Comparison of ENCODE assay signal across 24 mouse cellular contexts in the genomic region with DNA sequence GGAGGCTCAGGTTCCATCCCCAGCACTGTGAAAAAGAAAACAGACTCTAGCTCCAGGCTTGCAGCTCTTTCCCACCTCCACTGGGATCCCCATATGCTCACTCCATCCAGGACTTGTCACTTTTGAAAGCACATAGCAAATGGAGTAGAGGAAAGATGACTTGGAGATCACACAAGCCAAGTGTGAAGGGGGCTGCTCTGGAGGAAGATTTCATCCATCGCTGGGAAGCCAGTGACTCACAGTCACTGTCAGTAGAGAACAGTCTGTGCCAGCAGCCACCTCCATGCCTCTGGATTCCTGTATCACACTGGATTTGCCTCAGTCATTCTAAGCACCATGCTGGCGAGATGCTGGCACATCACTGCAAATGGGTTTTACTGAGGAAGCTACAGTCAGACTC. TPM values are rescaled to one million over a fixed set of nuclear protein-coding genes. Genes with fewer than 3 reads are reported as not detected.
DNase-seq lines count a peak whose midpoint lies in the region; ATAC-seq lines count a peak whose summit lies in the region.
"Had no signal": no experiment of that assay in that cellular context is flagged by ENCODE, and none has a peak within 500 bp of the region (broad histone marks: within the 10 kb centered on the region; RNA-seq: fewer than 3 reads in every experiment).

No protein-coding gene starts in this region.

- H3K4me3 ChIP-seq in heart, embryonic 11.5 days (ENCODE audit: low read depth, low read length): no peak overlapping the region
- H3K4me3 ChIP-seq in hindbrain, embryonic 13.5 days: no peak overlapping the region
- H3K4me3 ChIP-seq: embryonic facial prominence, embryonic 12.5 days; heart, adult 2 months; hindbrain, embryonic 12.5 days; limb, embryonic 12.5 days had no signal

- DNase-seq in heart, adult 11 months: peak; percentile 56
- peak; percentile 50 to 59 for DNase-seq in right cerebral cortex, adult 2 months (ENCODE audit: low spot score in 2 of 2)
- DNase-seq in right cerebral cortex, postnatal 14 days: no peak
- DNase-seq in left cerebral cortex, adult 9 months (ENCODE audit: low spot score in 2 of 2): peak; percentile 23 to 49
- peak; percentile 82 for DNase-seq in telencephalon, adult 2 months (ENCODE audit: low read depth, low spot score)
- DNase-seq in embryo, embryonic 10 days (ENCODE audit: low spot score): no peak
- DNase-seq: adrenal gland, postnatal 25 days; cerebellum, postnatal 10 days; gastrocnemius, postnatal 25 days; heart, adult 2 months; kidney, adult 18-20 months; lung, adult 18-20 months; lung, postnatal 10 days; midbrain, embryonic 14.5 days had no signal

- no peaks in the 10 kb centered on the region for H3K4me1 ChIP-seq in heart, embryonic 11.5 days (ENCODE audit: control insufficient read depth, insufficient read depth, low read length)
- no peaks in the 10 kb centered on the region for H3K4me1 ChIP-seq in hindbrain, embryonic 13.5 days (replicated peaks)
- H3K4me1 ChIP-seq: embryonic facial prominence, embryonic 12.5 days; hindbrain, embryonic 12.5 days; limb, embryonic 12.5 days had no signal

- no peaks in the 10 kb centered on the region for H3K27me3 ChIP-seq in heart, embryonic 11.5 days (ENCODE audit: control insufficient read depth, insufficient read depth, low read length)
- no peaks in the 10 kb centered on the region for H3K27me3 ChIP-seq in hindbrain, embryonic 13.5 days
- H3K27me3 ChIP-seq: embryonic facial prominence, embryonic 12.5 days; hindbrain, embryonic 12.5 days; limb, embryonic 12.5 days had no signal

- H3K4me2 ChIP-seq in heart, embryonic 11.5 days: no peak overlapping the region
- H3K4me2 ChIP-seq in hindbrain, embryonic 13.5 days: no peak overlapping the region
- H3K4me2 ChIP-seq: embryonic facial prominence, embryonic 12.5 days; hindbrain, embryonic 12.5 days; limb, embryonic 12.5 days; liver, embryonic 11.5 days had no signal

- no peak for ATAC-seq in heart, embryonic 11.5 days (replicated peaks; ENCODE audit: insufficient number of reproducible peaks, low FRiP score, low TSS enrichment)
- ATAC-seq in hindbrain, embryonic 13.5 days (ENCODE audit: low FRiP score): no peak

- H3K9ac ChIP-seq in heart, embryonic 11.5 days (ENCODE audit: low read depth, low read length): no peak overlapping the region
- H3K9ac ChIP-seq in hindbrain, embryonic 13.5 days: no peak overlapping the region
- H3K9ac ChIP-seq: embryonic facial prominence, embryonic 12.5 days; hindbrain, embryonic 12.5 days; limb, embryonic 12.5 days had no signal

- H3K9me3 ChIP-seq in heart, embryonic 11.5 days (replicated peaks; ENCODE audit: control insufficient read depth, low read length): no peaks in the 10 kb centered on the region
- no peaks in the 10 kb centered on the region for H3K9me3 ChIP-seq in hindbrain, embryonic 13.5 days
- H3K9me3 ChIP-seq: embryonic facial prominence, embryonic 12.5 days; hindbrain, embryonic 12.5 days had no signal

- H3K36me3 ChIP-seq in heart, embryonic 11.5 days (ENCODE audit: control insufficient read depth, insufficient read depth, low read length): no peaks in the 10 kb centered on the region
- H3K36me3 ChIP-seq in hindbrain, embryonic 13.5 days: no peaks in the 10 kb centered on the region
- H3K36me3 ChIP-seq: embryonic facial prominence, embryonic 12.5 days; hindbrain, embryonic 12.5 days; limb, embryonic 12.5 days had no signal

- 76% methylated on average over 2 of the region's 2 CpGs for WGBS in heart, embryonic 11.5 days (ENCODE audit: insufficient replicate concordance)
- WGBS in hindbrain, embryonic 13.5 days: 84% methylated on average over 2 of the region's 2 CpGs

- H3K27ac ChIP-seq in heart, embryonic 11.5 days (ENCODE audit: low read depth, low read length): no peak overlapping the region
- H3K27ac ChIP-seq in hindbrain, embryonic 13.5 days: no peak overlapping the region
- H3K27ac ChIP-seq: embryonic facial prominence, embryonic 12.5 days; heart, adult 2 months; hindbrain, embryonic 12.5 days; limb, embryonic 12.5 days; stomach, postnatal 0 days had no signal

RNA-seq across cellular contexts. Expression of a gene that starts 11.1 kb away (rescaled TPM):
- polyA plus RNA-seq in heart, embryonic 11.5 days (2014; fragmentation: Nextera tagmentation; extraction: Ambion mirVana): 24.2 and 27.0 TPM in 2 replicates
- polyA plus RNA-seq in hindbrain, embryonic 13.5 days (2015; fragmentation: Nextera tagmentation; extraction: Ambion mirVana): 17.0 and 21.5 TPM in 2 replicates

RNA-seq across cellular contexts. Expression of a gene that starts 11.4 kb away (rescaled TPM):
- 0.21 and 0.37 TPM in 2 replicates for polyA plus RNA-seq in heart, embryonic 11.5 days (2014; fragmentation: Nextera tagmentation; extraction: Ambion mirVana)
- not detected in 2 replicates for polyA plus RNA-seq in hindbrain, embryonic 13.5 days (2015; fragmentation: Nextera tagmentation; extraction: Ambion mirVana)
- polyA plus RNA-seq: embryonic facial prominence, embryonic 12.5 days; heart, adult 2 months; kidney, embryonic 16.5 days; large intestine, adult 2 months; midbrain, embryonic 14.5 days; urinary bladder, adult 2 months had no signal

Comparison
In these comparisons a context has a peak if more than half of its experiments do, and no peak if none do; other contexts are left out.
1. DNase-seq: peak in heart, adult 11 months (single experiment), right cerebral cortex, adult 2 months (2 of 2), left cerebral cortex, adult 9 months (2 of 2) and telencephalon, adult 2 months (single experiment); none in right cerebral cortex, postnatal 14 days (single experiment) and embryo, embryonic 10 days (single experiment).